Mouse (Mus musculus) limb, embryonic 15.5 days (tissue): Measurements from ENCODE around the gene Qrsl1. TPM values are rescaled to one million over a fixed set of nuclear protein-coding genes. Genes with fewer than 3 reads are reported as not detected.

ENCODE experiments used
- ATAC-seq: fragments of 200-750 bp; cut with Nextera tagmentation; 2 replicates; pipeline ENCODE4 v1.8.0; 2017; ENCODE audit warnings: low read depth, moderate TSS enrichment; ENCODE audit not compliant: insufficient number of reproducible peaks, low FRiP score, low TSS enrichment
- H3K27ac ChIP-seq: fragments of 300-500 bp; sonication (generic); 2 replicates; pipeline ENCODE4 v1.5.1; 2015; ENCODE audit warnings: moderate library complexity, mild to moderate bottlenecking, inconsistent platforms
- H3K27me3 ChIP-seq: fragments of 300-500 bp; sonication (generic); 2 replicates; pipeline ENCODE4 v1.6.1; 2015; ENCODE audit warnings: inconsistent platforms
- H3K36me3 ChIP-seq: fragments of 300-500 bp; sonication (generic); 2 replicates; pipeline ENCODE4 v1.6.1; 2015; ENCODE audit warnings: inconsistent platforms
- H3K4me1 ChIP-seq: fragments of 300-500 bp; sonication (generic); 2 replicates; pipeline ENCODE4 v1.6.1; 2015; ENCODE audit warnings: inconsistent platforms
- H3K4me2 ChIP-seq: fragments of 300-500 bp; sonication (generic); 2 replicates; pipeline ENCODE4 v1.6.1; 2015; ENCODE audit warnings: mild to moderate bottlenecking, inconsistent platforms
- H3K4me3 ChIP-seq: fragments of 300-500 bp; sonication (generic); 2 replicates; pipeline ENCODE4 v1.5.1; 2015; ENCODE audit warnings: mild to moderate bottlenecking, inconsistent platforms
- H3K9ac ChIP-seq: fragments of 300-500 bp; sonication (generic); 2 replicates; pipeline ENCODE4 v1.6.1; 2015; ENCODE audit warnings: inconsistent platforms
- H3K9me3 ChIP-seq: fragments of 300-500 bp; sonication (generic); 2 replicates; pipeline ENCODE4 v1.6.1; 2016; ENCODE audit warnings: inconsistent platforms
- WGBS: fragments of 180-500 bp; shearing (Covaris S2); methylation state at CpG from one replicate; pipeline ENCODE4 v1.1.7; 2015; 5-methylcytosine and 5-hydroxymethylcytosine counted together
- polyA plus RNA-seq: library from polyadenylated mRNA; unstranded; fragments of >200 nt; fragmentation: Nextera tagmentation; extraction: Ambion mirVana; gene quantifications from 2 replicates; pipeline ENCODE4 v1.2.1, GENCODE M21; 2015

Qrsl1 gene
- polyA plus RNA-seq, 1 experiment from 2014 or later, result 17.2 TPM

DNA sequence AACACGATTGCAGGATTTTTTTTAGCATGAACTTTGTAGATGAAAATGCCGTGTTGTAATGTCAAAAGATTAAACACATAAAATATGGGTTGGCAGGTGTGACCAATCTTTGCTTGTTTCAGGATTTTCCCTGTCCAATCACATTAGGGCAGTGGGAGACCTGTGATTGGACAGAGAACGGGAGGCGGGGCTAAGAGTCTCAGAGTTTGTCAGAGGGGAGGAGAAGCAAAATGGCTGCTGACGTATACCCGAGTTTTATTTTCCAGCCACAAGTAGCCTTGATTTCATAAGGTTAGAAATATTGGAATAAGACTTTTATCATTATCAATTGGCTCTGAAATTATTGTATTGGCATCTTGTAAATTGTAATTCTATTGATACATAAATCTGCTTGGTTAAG, 75.8 kb downstream of the Qrsl1 start:
- no peaks in the 10 kb centered on the region for H3K27me3 ChIP-seq
- H3K4me2 ChIP-seq, result no peak overlapping the region
- H3K9ac ChIP-seq, result no peak overlapping the region
- no peaks in the 10 kb centered on the region for H3K9me3 ChIP-seq
- H3K4me3 ChIP-seq, result no peak overlapping the region
- no peak for ATAC-seq
- 91% methylated on average over 6 of the region's 6 CpGs for WGBS
- H3K36me3 ChIP-seq, result no peaks in the 10 kb centered on the region
- H3K4me1 ChIP-seq, result 0 out of 2 replicates have a peak, but pooled peaks cover 4% of the 10 kb centered on the region
- no peak overlapping the region for H3K27ac ChIP-seq

GRCm38 (mm10) chr10:43824713-43825112, 76.8 kb downstream of the Qrsl1 start:
- H3K9ac ChIP-seq, result no peak overlapping the region
- no peaks in the 10 kb centered on the region for H3K9me3 ChIP-seq
- no peaks in the 10 kb centered on the region for H3K27me3 ChIP-seq
- H3K27ac ChIP-seq, result no peak overlapping the region
- H3K36me3 ChIP-seq, result no peaks in the 10 kb centered on the region
- H3K4me3 ChIP-seq, result no peak overlapping the region
- H3K4me2 ChIP-seq, result no peak overlapping the region
- no peaks in the 10 kb centered on the region for H3K4me1 ChIP-seq
- no peak for ATAC-seq
- 76% methylated on average over 3 of the region's 3 CpGs for WGBS

Other genes with a start within 250 kb of the Qrsl1 start
- gene Rtn4ip1, start 62 bp upstream of the Qrsl1 start, polyA plus RNA-seq, result 12.7 and 13.5 TPM in 2 replicates
- 4.7 and 5.7 TPM in 2 replicates for gene Crybg1, start 247.1 kb upstream of the Qrsl1 start, polyA plus RNA-seq